Mouse (Mus musculus): ENCODE measurements around the gene Mfsd12.

Gene Mfsd12

DNA sequence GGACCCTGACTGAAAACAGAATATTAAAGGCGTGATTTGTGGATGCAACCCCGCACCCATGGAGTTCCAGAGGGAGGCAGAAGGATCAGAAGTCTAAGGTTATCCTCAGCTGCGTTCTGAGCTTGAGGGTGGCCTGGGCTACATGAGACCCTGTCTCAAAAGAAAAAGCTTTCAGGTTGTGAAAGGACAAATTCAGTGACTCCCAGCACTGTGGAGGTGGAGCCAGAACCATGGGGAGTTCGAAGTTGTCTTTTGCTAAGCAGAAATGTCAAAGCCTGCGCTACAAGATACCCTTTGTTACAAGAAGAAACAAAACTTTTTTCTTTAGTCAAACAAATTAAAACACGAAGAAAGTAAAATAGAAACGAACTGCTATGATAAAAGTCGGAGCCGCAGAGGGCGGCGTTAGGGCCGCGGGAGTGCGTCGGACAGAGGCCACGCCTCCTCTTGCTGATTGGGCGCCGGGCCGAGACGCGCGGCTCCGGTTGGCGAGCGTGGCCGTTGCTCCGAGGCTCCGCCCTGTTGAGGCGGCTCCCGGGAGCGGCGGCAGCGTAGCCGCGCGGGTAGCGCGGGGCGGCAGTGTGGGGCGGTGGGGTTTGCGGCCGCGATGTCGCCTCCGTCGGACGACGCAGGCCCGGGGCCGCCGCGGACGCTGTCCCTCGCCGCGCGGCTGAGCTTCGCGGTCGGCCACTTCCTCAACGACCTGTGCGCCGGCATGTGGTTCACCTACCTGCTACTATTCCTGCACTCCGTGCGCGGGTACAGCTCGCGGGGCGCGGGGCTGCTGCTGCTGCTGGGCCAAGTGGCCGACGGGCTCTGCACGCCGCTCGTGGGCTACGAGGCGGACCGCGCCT lies at the start of gene Mfsd12:
Gene Mfsd12 (plus strand): TSS at position 501 of the 854 bp plus-strand sequence.
- DNase-seq: peak; percentile 94

DNA sequence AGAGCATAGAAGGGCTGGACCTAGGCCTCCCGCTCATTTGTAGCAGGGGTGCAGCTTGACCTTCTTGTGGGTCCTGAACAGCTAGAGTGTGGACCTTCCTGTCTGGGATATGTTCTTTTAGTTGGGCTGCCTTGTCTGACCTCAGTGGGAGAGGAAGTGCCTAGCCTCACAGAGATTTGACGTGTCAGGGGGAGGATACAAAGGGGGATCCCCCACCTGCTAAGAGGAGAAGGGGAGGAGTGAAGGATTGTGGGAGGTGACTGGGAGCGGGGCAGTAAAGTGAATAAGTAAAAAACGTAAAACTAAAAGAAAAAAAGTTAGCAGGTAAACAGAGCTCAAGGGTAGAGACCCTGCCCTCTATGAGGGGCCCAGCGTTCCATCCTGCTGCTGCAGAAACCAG lies 47.7 kb upstream of the Mfsd12 start:
- DNase-seq: no peak

DNA sequence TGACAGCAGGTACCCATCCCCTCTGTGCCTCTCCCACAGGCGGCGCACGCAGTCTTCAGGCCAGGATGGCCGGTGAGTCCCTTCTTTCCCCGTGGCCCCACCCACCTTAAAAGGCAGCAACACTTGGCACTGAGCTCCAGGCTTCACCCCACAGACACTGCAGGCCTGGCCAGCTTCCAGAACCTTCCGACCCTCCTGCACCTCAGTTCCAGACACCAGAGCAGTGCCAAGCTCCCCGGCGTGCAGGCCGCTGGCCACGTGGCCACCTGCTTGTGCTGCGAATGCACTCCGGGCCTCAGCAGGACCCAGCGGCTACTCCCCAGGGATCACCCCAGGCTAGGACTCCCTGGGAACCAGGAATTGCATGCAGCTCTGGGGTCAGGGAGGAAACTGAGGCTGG lies 43.7 kb upstream of the Mfsd12 start:
- DNase-seq: no peak

DNA sequence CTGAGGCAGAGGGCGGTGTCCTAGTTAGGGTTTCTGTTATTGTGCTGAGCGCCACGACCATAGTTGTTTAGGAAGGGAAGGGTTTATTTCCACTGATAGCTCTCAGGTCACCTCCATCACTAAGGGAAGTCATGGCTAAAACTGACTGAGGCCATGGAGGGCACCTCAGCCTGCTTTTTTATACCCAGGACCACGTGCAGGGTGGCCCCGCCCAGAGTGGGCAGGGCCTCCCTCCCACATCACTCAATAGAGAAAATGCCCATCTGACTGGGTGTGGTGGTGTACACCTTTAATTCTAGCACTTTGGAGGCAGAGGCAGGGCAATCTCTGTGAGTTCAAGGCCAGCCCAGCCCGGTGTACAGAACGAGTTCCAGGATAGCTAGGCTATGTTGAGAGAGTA lies 43.1 kb upstream of the Mfsd12 start:
- DNase-seq: no peak

DNA sequence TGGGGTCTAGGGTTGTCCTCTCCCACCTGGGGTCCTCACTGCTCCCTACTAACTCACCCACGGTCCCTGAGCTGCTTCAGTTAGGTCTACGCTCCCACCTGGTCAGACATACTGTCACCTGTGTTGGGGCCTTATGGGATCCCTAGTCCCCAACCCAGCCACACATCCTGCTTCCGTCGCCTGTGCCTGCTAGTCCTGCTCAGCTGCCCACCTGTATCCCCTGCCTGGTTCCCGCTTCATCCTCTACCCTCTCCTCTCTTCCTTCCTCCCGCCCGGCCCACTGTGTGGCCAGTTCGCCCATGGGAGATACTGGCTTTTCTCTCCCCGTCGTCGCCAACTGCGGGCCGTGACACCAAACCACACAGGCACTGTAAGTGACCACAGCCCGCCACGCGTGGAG lies 41.7 kb upstream of the Mfsd12 start:
- DNase-seq: no peak

DNA sequence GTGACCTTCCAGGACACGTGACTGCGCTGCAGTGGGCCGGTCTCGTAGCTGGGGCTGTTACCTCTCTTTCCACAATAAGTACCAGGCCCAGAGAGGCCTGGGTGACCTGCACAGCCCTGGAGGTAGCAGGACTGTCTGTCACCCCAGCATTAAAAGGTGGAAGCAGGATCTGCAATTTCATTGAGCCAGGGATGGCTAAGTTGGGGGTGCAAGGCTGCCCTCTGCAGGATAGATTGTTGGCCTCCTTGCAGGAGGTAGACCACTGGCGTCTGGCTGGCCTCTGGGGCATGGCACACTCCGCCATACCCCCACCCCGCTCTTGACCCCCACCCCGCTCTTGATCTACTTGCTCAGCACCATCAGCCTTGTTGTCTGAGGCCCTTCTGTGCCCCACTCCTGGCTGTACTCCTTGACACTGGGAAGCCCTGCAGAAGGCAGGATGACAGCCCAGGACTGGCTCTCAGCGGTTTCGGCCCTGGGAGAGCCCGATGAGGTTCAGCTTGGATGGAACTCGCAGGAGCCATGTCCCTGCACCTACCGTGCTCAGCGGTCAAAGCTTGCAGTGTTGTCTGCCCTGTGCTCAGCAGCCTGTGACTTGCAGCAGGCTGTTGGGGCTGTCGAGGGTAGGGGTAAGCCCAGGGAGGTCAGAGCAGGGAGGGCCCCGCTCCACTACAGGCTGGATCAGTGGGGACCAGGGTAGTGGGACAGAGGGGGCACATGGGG lies 40.8 kb upstream of the Mfsd12 start:
- DNase-seq: peak; percentile 68

DNA sequence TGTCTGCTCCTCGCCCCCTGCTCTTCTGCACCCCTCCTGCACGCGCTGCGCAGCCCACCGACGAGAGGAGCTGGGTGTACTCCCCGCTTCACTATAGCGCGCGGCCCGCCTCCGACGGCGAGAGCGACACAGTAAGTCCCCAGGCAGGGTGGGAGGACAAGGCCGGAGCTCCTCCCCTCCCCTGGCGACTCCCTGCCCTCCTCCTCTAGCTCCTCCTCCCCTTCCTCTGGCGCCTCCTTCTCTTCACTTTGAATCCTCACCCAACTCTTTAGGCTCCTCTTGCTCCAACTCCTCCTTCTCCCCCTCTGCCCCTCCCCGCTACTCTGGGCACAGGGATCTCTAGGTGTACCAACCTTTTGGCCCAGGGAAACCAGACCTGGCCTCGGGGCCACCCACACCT lies 40.0 kb upstream of the Mfsd12 start:
- DNase-seq: peak; percentile 60

DNA sequence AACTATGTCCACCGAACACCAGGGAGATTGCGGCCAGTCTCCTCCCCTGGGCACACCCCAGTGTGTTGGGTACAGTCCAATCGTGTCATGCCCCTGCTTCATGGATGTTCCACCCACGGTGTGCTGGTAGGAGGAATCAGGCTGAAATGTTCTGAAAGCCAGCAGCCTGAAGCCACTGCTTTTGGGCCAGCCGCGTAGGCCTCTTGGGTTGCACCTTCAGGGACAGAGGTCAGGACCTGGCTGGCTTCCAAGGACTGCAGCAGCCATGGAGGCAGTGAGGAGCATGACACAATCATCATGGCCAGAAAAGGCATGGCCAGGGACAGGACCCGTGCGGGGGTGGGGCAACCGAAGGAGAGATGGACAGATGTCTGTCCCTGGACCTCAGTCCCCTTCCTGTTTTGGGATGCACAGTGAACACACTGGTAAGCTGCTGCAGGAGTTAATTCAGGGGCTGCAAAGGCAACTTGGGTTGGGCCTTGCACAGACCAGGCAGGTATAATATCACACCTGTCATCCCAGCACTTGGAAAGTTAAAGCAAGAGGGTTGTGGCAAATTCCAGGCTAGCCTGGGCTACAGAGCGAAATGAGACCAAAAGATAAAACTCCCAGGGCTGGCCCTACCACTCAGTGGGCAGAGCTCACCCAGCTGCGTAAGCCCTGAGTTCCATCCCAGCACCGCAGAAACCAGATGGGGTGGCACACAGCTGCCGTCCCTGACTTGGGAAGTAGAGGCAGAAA lies 38.5 kb upstream of the Mfsd12 start:
- peak; percentile 61 for DNase-seq

DNA sequence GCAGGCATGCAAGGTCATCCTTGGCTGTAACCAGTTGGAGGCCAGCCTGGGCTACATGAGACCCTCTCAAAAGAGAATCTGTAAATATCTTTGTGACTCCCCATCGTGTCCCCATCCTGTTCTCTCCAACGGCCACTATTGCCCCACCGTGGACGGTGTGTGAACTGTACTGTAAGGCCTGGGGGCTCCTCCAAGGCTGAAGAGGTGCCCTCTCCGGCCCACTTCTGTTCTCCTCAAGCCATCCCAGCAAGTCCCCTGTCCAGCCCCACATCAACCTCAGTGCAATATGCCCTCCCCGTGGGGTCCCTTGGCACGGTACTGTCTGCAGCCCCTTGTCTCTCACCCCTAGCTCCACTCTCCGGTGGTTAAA lies 38.0 kb upstream of the Mfsd12 start:
- DNase-seq: peak; percentile 65

DNA sequence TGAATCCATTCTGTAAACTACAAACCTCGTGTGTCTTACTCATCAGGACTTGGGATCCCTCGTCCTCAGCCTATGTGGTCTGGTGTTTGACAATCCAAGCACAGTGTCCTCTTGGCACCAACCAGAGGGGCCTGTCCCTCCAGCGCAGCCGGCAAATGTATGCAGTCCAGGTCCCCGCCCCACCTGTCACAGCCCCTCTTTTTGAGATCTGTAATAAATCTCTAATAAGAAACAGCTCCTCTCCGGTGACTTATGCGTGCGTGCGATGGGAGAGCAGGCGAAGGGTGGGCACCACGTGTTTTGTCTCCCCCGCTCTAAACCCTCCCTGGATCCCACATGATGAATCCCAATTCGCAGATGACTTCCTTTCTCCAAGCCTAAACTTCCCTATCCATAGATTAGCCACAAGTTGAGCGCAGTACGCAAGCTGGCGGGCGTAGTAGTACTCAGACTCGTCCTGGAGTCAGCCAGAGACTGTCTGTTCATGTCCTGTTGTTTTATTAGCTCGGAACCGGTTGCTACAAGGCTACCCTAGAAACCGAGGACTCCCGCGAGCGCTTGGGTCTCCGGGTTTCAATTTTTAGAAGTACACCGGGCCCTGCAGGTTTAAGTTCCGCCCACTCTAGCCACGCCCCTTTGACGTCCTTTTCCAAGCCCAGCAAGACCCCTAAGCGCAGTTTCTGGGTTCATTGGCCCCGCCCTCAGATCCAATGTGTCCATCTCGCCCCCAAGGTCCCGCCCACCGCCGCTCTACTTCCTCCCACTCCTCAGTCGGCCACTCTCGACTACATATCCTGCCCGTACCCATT lies 37.3 kb upstream of the Mfsd12 start:
- DNase-seq: peak; percentile 98

DNA sequence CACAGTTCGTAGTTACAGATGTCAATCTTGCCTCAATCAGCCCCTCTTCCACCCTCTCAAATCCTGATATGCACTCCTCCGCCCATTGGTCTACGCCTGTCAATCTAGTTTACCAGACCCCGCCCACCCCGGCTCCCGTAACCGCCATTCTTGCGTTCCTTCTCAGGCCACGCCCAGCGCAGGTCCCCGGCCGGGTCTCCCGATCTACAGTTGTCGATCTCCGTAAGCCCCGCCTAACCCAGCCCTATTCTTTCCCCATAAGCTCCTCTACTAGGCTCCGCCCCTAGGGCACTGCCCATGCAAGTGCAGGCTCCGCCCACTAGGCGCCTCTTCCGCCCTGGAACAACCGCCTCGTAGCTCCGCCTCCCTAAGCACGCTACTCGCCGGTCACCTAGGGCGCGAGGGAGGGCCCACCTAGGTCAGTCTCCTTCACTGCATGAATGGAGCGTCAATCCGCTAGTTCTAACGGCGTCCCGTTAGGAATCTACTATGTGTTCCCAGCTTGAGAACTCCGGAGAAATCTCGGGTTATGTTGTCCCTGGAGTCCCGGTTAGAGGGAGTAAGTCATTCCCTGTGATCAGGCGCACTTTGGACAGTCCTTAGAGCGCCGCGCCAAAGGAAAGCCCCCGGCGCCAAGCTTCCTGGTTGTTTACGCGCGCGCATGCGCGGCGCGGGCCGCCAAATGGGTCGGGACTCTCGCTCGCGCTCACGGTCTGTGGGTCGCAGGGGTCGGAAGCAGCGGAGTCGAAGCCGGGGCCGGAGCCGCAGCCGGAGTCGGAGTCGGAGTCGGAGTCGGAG lies 36.5 kb upstream of the Mfsd12 start, which contains the start of gene Cactin:
Gene Cactin (plus strand): TSS at position 554 of the 798 bp plus-strand sequence.
- peak; percentile 99 for DNase-seq

DNA sequence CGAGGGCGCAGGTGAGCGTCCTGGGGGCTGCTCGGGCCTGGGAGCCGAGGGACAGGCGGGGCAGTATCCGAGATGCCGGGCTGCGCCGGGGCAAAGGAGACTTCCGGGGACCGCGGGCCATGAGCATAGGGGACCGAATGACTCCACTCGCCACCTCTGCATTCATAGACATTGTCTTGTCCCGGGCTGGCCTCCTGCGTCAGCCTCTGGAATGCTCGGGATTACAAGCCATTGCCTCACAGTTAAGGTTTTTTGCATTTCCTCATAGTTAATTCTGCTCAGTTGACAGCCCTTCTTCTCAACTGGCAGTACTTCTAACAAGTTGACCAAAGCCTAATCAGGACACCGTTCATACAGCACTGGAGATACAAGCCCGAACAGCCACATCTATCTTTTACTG lies 35.9 kb upstream of the Mfsd12 start:
- no peak for DNase-seq

DNA sequence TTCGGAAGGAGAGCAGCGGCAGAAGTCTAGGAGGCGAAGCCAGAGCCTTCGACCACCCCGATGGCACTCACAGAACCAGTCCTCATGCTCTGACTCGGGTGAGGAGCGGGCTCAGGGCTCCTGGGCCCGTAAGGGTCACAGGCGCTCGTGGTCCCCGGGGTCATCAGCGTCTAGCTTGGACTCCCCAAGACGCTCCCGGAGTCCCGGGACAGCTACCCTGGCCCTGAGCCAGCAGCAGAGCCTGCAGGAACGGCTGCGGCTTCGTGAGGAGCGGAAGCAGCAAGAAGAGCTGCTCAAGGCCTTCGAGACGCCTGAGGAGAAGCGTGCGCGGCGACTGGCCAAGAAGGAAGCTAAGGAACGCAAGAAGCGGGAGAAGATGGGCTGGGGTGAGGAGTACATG lies 34.8 kb upstream of the Mfsd12 start:
- peak; percentile 34 for DNase-seq

DNA sequence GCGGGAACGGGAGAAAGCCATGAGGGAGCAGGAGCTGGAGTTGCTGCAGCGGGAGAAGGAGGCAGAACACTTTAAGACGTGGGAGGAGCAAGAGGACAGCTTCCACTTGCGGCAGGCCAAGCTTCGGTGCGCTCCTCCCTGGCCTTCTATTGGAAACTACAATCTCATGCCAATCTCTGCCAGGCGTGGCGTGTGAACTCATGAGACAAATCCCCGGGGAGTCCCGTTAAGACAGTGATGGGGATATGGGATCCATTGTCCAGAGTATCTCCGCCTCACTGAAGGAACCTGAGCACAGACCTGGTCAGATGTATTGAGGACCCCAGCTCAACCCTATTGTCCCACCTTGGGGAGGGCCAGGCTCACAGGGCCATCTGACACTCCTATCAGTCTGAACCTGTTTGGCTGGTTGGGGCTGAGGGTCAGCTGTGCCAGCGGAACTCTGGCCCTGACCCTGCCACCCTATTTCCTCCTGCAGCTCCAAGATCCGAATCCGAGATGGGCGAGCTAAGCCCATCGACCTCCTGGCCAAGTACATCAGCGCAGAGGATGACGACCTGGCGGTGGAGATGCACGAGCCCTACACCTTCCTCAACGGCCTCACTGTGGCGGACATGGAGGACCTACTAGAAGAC lies 34.0 kb upstream of the Mfsd12 start:
- no peak for DNase-seq

DNA sequence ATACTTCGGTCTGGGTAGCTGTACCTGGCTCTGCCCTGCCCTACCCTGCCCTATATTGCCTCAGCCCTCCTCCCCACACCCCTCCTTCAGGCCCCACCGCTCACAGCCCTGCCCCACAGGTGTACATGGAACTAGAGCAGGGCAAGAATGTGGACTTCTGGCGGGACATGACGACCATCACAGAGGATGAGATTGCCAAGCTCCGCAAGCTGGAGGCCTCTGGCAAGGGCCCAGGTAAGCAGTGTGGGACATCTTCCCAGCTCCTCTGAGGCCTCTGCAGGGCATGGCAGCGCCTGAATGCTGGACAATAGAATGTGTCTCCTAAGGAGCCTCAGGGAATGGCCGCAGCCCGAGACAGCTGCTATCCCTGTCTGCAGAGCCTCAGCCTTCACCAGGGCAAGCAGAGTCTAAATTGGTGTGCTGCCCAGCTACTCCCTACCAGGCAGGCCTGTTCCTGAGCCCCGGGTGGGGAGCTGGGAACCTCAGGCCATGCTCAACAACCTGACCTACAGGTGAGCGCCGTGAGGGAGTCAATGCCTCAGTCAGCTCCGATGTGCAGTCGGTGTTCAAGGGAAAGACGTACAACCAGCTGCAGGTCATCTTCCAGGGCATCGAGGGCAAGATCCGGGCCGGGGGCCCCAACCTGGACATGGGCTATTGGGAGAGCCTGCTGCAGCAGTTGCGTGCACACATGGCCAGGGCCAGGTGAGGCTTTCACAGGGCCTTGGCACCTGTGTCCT lies 33.3 kb upstream of the Mfsd12 start:
- DNase-seq: no peak

DNA sequence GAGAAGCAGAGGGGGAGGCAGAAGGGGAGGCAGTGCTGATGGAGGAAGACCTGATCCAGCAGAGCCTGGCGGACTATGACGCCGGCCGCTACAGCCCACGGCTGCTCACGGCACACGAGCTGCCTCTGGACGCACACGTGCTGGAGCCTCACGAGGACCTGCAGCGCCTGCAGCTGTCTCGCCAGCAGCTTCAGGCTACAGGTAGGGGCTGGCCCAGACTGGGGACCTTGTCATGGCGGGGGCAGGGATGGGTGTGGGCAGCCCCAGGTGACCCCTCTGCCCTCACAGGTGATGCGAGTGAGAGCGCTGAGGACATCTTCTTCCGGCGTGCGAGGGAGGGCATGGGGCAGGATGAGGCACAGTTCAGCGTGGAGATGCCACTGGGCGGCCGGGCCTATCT lies 32.1 kb upstream of the Mfsd12 start:
- no peak for DNase-seq

DNA sequence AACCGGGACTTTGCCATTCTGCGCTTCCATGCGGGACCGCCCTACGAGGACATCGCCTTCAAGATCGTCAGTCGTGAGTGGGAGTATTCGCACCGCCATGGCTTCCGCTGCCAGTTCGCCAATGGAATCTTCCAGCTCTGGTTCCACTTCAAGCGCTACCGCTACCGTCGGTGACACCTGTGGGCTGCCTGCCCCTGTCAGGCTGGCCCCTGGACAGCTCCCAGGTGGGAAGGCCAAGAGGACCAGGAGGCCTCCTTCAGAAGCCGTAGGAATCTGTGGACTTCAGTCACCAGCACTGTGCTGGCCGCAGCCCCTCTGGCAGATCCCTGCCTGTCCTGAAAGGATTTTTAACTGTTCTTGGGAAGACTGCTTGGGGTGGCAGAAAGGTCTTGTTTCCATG lies 31.5 kb upstream of the Mfsd12 start:
- no peak for DNase-seq

DNA sequence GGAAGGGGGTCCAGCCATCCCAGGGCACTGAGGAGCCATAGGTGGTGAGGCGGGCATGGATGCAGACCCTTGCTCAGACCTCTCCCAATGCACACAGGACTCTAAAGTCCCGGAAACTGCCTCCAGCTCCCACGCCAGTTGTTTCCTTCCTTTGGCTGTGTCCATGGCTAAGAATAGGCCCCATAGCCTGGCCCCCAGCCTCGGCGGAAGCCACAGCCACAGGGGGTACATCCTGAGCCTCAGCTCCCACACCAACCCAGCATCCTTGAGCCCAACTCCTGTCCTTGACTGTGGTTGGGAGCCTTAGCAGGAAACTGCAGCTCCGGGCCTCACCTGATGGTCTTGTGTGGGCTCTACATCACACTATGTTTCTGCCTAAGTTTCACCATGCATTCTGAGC lies 30.4 kb upstream of the Mfsd12 start:
- peak; percentile 54 for DNase-seq

DNA sequence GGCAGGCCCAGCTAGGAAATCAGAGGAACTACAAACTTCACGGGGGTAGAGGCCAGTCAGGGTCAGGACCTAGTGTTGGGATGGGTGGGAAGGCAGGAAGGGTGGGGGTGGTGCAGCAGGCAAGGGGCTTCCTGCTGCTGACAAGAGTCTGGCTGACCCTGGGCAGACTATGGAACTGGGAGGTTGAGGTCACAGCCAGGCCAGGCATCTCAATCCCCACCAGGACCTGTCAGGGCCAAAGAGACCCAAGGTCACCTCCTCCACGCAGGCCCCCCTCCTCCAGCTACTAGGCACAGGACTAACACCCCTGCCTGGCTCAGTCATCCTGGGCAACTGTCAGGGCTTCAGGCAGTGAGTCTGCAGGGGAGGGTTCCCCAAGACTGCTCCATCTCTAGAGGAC lies 29.3 kb upstream of the Mfsd12 start:
- DNase-seq: no peak

DNA sequence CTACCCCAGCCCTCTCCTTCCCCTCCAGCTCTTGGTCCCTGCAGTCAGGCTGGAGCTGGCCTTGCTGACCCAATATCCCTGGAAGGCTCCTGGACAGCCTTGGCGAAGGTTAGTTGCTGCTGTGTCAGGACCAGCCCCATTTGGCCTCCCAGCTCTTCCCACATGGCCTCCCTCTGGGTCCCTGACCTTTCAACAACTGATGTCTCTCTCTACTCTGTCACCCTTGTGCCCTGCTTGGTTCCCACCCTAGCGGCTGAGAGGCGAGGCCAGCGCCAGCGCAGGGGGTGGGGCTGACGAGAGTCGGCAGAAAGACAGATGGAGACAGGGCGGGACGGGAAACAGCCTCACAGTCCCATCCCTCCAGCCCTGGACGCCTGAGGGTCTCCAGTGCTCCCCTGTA lies 28.9 kb upstream of the Mfsd12 start, which contains the start of gene Tbxa2r:
Gene Tbxa2r (plus strand): TSS at position 346 of the 400 bp plus-strand sequence.
- DNase-seq: peak; percentile 92
